Mouse (Mus musculus) ES-E14 (cell line): Measurements from ENCODE around the gene Prr15l. TPM values are rescaled to one million over a fixed set of nuclear protein-coding genes. Genes with fewer than 3 reads are reported as not detected.

Experiments used
- DNase-seq: peaks from one replicate; pipeline ENCODE4 v3.0.0-alpha.2; 2013; ENCODE audit warnings: low read depth, low spot score
- H3K27ac ChIP-seq: 2 replicates; pipeline ENCODE4 v1.5.1; 2012; ENCODE audit warnings: low read depth, mild to moderate bottlenecking, low read length, moderate library complexity, mixed read lengths; ENCODE audit not compliant: poor library complexity, insufficient read depth, severe bottlenecking
- H3K36me3 ChIP-seq: 2 replicates; pipeline ENCODE4 v1.6.1; 2012; ENCODE audit warnings: mild to moderate bottlenecking, low read length, moderate library complexity, mixed read lengths; ENCODE audit not compliant: control insufficient read depth, poor library complexity, insufficient read depth, severe bottlenecking
- H3K4me1 ChIP-seq, 2 experiments: fragments of 150-350 bp in 1 of 2; sonication (generic) in 1 of 2; 2 replicates each; pipeline ENCODE4 v1.6.1; 2012; ENCODE audit warnings: low read length in 2 of 2, mild to moderate bottlenecking in 1 of 2, mixed read lengths in 1 of 2; ENCODE audit not compliant: control insufficient read depth in 2 of 2, insufficient read depth in 2 of 2, poor library complexity in 1 of 2
- H3K4me3 ChIP-seq, 2 experiments: fragments of 150-350 bp in 1 of 2; sonication (generic) in 1 of 2; 2 replicates each; pipeline ENCODE4 v1.5.1; 2012; ENCODE audit warnings: low read length in 2 of 2, low read depth in 1 of 2, mild to moderate bottlenecking in 1 of 2, mixed read lengths in 1 of 2; ENCODE audit not compliant: insufficient read depth in 1 of 2, poor library complexity in 1 of 2, severe bottlenecking in 1 of 2
- H3K9ac ChIP-seq: 2 replicates; pipeline ENCODE4 v1.6.1; 2012; ENCODE audit warnings: low read depth, mild to moderate bottlenecking, low read length, mixed read lengths; ENCODE audit not compliant: poor library complexity, insufficient read depth, severe bottlenecking
- H3K9me3 ChIP-seq: fragments of 150-350 bp; sonication (generic); 2 replicates; pipeline ENCODE4 v1.6.1; 2012; ENCODE audit warnings: low read depth, mild to moderate bottlenecking, low read length; ENCODE audit not compliant: control insufficient read depth, insufficient read depth
- CHD2 ChIP-seq: IDR thresholded peaks from 2 replicates; pipeline ENCODE4 v1.6.1; 2014; ENCODE audit warnings: mild to moderate bottlenecking, low read depth, low read length, inconsistent platforms
- HCFC1 ChIP-seq: IDR thresholded peaks from 2 replicates; pipeline ENCODE4 v1.6.1; 2012; ENCODE audit warnings: low read length, inconsistent platforms, borderline replicate concordance; ENCODE audit not compliant: insufficient read depth
- MAFK ChIP-seq: IDR thresholded peaks from 2 replicates; pipeline ENCODE4 v1.6.1; 2014; ENCODE audit warnings: mild to moderate bottlenecking, low read depth, low read length, inconsistent platforms; ENCODE audit not compliant: insufficient read depth
- ZC3H11A ChIP-seq: IDR thresholded peaks from 2 replicates; pipeline ENCODE4 v1.6.1; 2012; ENCODE audit warnings: low read depth, mild to moderate bottlenecking, inconsistent platforms, low read length, borderline replicate concordance
- ZNF384 ChIP-seq: IDR thresholded peaks from 2 replicates; pipeline ENCODE4 v1.6.1; 2012; ENCODE audit warnings: low read depth, low read length, inconsistent platforms
- in situ Hi-C, 2 experiments: fragments of 600-800 bp; cut with MboI; formaldehyde crosslinking; loops; one replicate each; pipeline ENCODE4 v1.15.1; 2025; ENCODE audit warnings: low sequenced_read_pairs in 2 of 2, inconsistent platforms in 1 of 2; ENCODE audit not compliant: unreplicated experiment in 2 of 2
- total RNA-seq: library from RNA; depleted of rRNA; stranded (reverse); fragments of 300-350 nt; gene quantifications from 2 replicates; pipeline ENCODE4 v1.2.3, GENCODE M21; 2012

Prr15l gene
- total RNA-seq, 1 experiment, result 0.67 TPM

- H3K4me1 ChIP-seq, result peaks cover 12 to 33% of the 10 kb centered on the region in 2 experiments
- TF ChIP-seq HCFC1 (no peak), CHD2 (no peak), ZC3H11A (no peak), ZNF384 (no peak), MAFK (no peak)
- peak overlapping the region; percentile 63; the same call in 1 of the 2 replicates for H3K27ac ChIP-seq
- in situ Hi-C loops, result no loop called here
- no peaks in the 10 kb centered on the region for H3K9me3 ChIP-seq
- peak overlapping the region; percentile 40; the same call in 1 of the 2 replicates for H3K9ac ChIP-seq
- DNase-seq, result peak; percentile 47
- H3K4me3 ChIP-seq, result peak overlapping the region; percentile 25 to 49; a peak in 2 of 4 replicates
- H3K36me3 ChIP-seq, result no peaks in the 10 kb centered on the region
These were observed 28.2 kb upstream of the Prr15l start for GRCm38 (mm10) chr11:96899449-96900306.

GRCm38 (mm10) chr11:96901332-96901731, 26.6 kb upstream of the Prr15l start:
- no peak for DNase-seq

GRCm38 (mm10) chr11:96902639-96903635, 25.0 kb upstream of the Prr15l start:
- no peak for TF ChIP-seq HCFC1
- Histone ChIP-seq H3K4me1 (peaks cover 10 to 34% of the 10 kb centered on the region in 2 experiments), H3K27ac (no peak overlapping the region; the same call in 1 of the 2 replicates), H3K36me3 (peaks cover 17% of the 10 kb centered on the region), H3K9ac (0 out of 2 replicates have a peak overlapping the region, but pooled peaks have one; percentile 7), H3K4me3 (no peak overlapping the region), H3K9me3 (no peaks in the 10 kb centered on the region)
- in situ Hi-C loops, result no loop called here
- DNase-seq, result no peak

More at GRCm38 (mm10) chr11:96901332-96901731, 26.6 kb upstream of the Prr15l start:
- in situ Hi-C loops, result no loop called here
- no peak overlapping the region for H3K4me3 ChIP-seq
- no peaks in the 10 kb centered on the region for H3K9me3 ChIP-seq
- peaks cover 2% of the 10 kb centered on the region; the same call in 1 of the 2 replicates for H3K36me3 ChIP-seq
- H3K27ac ChIP-seq, result no peak overlapping the region
- H3K4me1 ChIP-seq, result peaks cover 12 to 33% of the 10 kb centered on the region in 2 experiments
- TF ChIP-seq CHD2 (no peak), HCFC1 (no peak)
- H3K9ac ChIP-seq, result no peak overlapping the region

GRCm38 (mm10) chr11:96906431-96907161, 21.3 kb upstream of the Prr15l start:
- H3K9ac ChIP-seq, result no peak overlapping the region
- in situ Hi-C loops, result no loop called here
- no peaks in the 10 kb centered on the region for H3K9me3 ChIP-seq
- peaks cover 44% of the 10 kb centered on the region for H3K36me3 ChIP-seq
- no peak for DNase-seq
- H3K27ac ChIP-seq, result no peak overlapping the region
- TF ChIP-seq ZNF384, result no peak
- no peak for TF ChIP-seq HCFC1
- no peak for TF ChIP-seq MAFK
- TF ChIP-seq ZC3H11A, result no peak
- no peak for TF ChIP-seq CHD2
- no peak overlapping the region for H3K4me3 ChIP-seq
- peaks cover 3 to 20% of the 10 kb centered on the region in 2 experiments; a peak in 3 of 4 replicates for H3K4me1 ChIP-seq
